Mouse (Mus musculus) lung, embryonic 15.5 days (tissue): ENCODE measurements around the gene Pdcl2. TPM values are rescaled to one million over a fixed set of nuclear protein-coding genes. Genes with fewer than 3 reads are reported as not detected.

Experiments used
- ATAC-seq: fragments of 200-750 bp; cut with Nextera tagmentation; 2 replicates; pipeline ENCODE4 v1.8.0; 2017; ENCODE audit warnings: moderate number of reproducible peaks, borderline replicate concordance; ENCODE audit not compliant: low FRiP score, low TSS enrichment; ENCODE audit errors: extremely low read depth
- H3K27ac ChIP-seq: fragments of 300-500 bp; sonication (generic); 2 replicates; pipeline ENCODE4 v1.5.1; 2015; ENCODE audit warnings: moderate library complexity, mild to moderate bottlenecking, inconsistent platforms
- H3K27me3 ChIP-seq: fragments of 300-500 bp; sonication (generic); 2 replicates; pipeline ENCODE4 v1.6.1; 2015; ENCODE audit warnings: inconsistent platforms
- H3K36me3 ChIP-seq: fragments of 300-500 bp; sonication (generic); 2 replicates; pipeline ENCODE4 v1.6.1; 2015; ENCODE audit warnings: inconsistent platforms
- H3K4me1 ChIP-seq: fragments of 300-500 bp; sonication (generic); 2 replicates; pipeline ENCODE4 v1.6.1; 2015; ENCODE audit warnings: inconsistent platforms
- H3K4me2 ChIP-seq: fragments of 300-500 bp; sonication (generic); 2 replicates; pipeline ENCODE4 v1.6.1; 2015; ENCODE audit warnings: inconsistent platforms, mild to moderate bottlenecking, moderate library complexity
- H3K4me3 ChIP-seq: fragments of 300-500 bp; sonication (generic); 2 replicates; pipeline ENCODE4 v1.5.1; 2015; ENCODE audit warnings: mild to moderate bottlenecking, inconsistent platforms
- H3K9ac ChIP-seq: fragments of 300-500 bp; sonication (generic); 2 replicates; pipeline ENCODE4 v1.6.1; 2015; ENCODE audit warnings: inconsistent platforms
- H3K9me3 ChIP-seq: fragments of 300-500 bp; sonication (generic); 2 replicates; pipeline ENCODE4 v1.6.1; 2016; ENCODE audit warnings: inconsistent platforms
- WGBS: fragments of 180-500 bp; shearing (Covaris S2); methylation state at CpG from one replicate; pipeline ENCODE4 v1.1.7; 2015; 5-methylcytosine and 5-hydroxymethylcytosine counted together
- polyA plus RNA-seq: library from polyadenylated mRNA; unstranded; fragments of >200 nt; fragmentation: Nextera tagmentation; extraction: Ambion mirVana; gene quantifications from 2 replicates; pipeline ENCODE4 v1.2.1, GENCODE M21; 2015

Pdcl2 gene
- polyA plus RNA-seq, 1 experiment from 2014 or later, result not detected

GRCm38 (mm10) chr5:76289234-76289691, 41.7 kb downstream of the Pdcl2 start:
- Histone ChIP-seq H3K9me3 (no peaks in the 10 kb centered on the region), H3K4me3 (no peak overlapping the region), H3K4me1 (no peaks in the 10 kb centered on the region), H3K4me2 (no peak overlapping the region), H3K27me3 (no peaks in the 10 kb centered on the region), H3K27ac (no peak overlapping the region), H3K36me3 (no peaks in the 10 kb centered on the region), H3K9ac (no peak overlapping the region)
- WGBS, result 75% methylated on average over 8 of the region's 8 CpGs
- no peak for ATAC-seq

DNA sequence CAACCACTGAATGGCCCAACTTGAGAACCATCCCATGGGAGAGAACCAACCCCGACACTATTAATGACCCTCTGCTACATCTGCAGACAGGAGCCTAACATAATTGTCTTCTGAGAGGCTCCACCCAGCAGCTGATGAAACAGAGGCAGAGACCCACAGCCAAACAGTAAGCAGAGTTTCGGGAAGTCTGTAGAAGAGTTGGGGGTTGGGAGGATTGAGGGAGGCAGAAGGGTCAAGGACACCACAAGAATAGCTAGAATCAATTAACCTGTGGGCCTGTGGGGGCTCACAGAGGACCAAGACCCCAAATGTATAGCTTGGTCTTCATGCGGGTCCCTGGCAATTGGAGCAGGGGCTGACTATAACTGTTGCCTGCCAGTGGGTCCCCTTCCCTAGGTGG, 42.7 kb downstream of the Pdcl2 start:
- Histone ChIP-seq H3K27me3 (no peaks in the 10 kb centered on the region), H3K4me1 (no peaks in the 10 kb centered on the region), H3K9ac (no peak overlapping the region), H3K4me3 (no peak overlapping the region), H3K4me2 (no peak overlapping the region), H3K36me3 (no peaks in the 10 kb centered on the region), H3K9me3 (no peaks in the 10 kb centered on the region), H3K27ac (no peak overlapping the region)
- 97% methylated on average over 3 of the region's 3 CpGs for WGBS
- no peak for ATAC-seq

DNA sequence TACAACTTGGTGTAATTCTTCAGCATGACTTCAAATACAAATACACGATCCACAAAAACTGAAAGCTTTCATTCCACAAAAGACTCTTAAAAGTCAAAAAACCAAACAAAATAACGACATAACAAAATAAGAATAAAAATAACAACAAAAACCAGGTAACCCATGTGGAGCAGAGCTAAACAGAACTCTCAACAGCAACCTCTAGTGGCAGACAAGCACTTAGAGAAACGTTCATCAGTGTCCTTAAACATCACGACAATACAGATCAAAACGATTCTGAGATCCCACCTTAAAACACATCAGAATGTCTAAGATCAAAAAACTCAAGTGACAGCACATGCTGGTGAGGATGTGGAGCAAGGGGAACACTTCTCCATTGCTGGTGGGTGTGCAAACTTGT, 43.9 kb downstream of the Pdcl2 start:
- H3K36me3 ChIP-seq, result no peaks in the 10 kb centered on the region
- H3K27ac ChIP-seq, result no peak overlapping the region
- no peak overlapping the region for H3K4me2 ChIP-seq
- 79% methylated on average over 5 of the region's 5 CpGs for WGBS
- no peaks in the 10 kb centered on the region for H3K27me3 ChIP-seq
- H3K4me3 ChIP-seq, result no peak overlapping the region
- no peak for ATAC-seq
- no peaks in the 10 kb centered on the region for H3K4me1 ChIP-seq
- no peak overlapping the region for H3K9ac ChIP-seq
- H3K9me3 ChIP-seq, result no peaks in the 10 kb centered on the region

- no peak overlapping the region for H3K9ac ChIP-seq
- 74% methylated on average over 4 of the region's 4 CpGs for WGBS
- no peaks in the 10 kb centered on the region for H3K27me3 ChIP-seq
- no peak for ATAC-seq
- H3K36me3 ChIP-seq, result no peaks in the 10 kb centered on the region
- no peaks in the 10 kb centered on the region for H3K4me1 ChIP-seq
- H3K4me3 ChIP-seq, result no peak overlapping the region
- H3K9me3 ChIP-seq, result no peaks in the 10 kb centered on the region
- no peak overlapping the region for H3K27ac ChIP-seq
- H3K4me2 ChIP-seq, result no peak overlapping the region
These were observed 45.3 kb downstream of the Pdcl2 start for GRCm38 (mm10) chr5:76285699-76286098.

DNA sequence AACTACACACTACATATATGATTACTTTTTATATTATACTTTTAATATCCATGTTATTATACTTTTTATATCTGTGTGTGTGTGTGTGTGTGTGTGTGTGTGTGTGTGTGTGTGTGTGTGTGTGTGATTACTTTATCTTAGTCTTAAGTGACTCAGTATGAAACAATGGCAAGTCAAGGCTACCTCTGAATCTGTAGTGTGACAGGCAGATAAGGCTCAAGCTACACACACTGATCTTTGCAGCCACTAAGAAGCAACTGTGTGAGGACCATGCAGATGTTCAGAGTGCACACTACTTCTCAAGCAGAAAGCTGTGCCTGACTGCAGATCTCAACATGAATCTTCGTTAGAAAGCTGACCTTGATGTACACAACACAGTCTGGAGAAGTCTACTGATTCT, 47.1 kb downstream of the Pdcl2 start:
- no peak for ATAC-seq
- 66% methylated on average over 1 of the region's 1 CpGs for WGBS
- H3K9ac ChIP-seq, result no peak overlapping the region

GRCm38 (mm10) chr5:76274977-76275376, 56.0 kb downstream of the Pdcl2 start:
- H3K9me3 ChIP-seq, result no peaks in the 10 kb centered on the region
- H3K4me2 ChIP-seq, result no peak overlapping the region
- no peak overlapping the region for H3K4me3 ChIP-seq
- no peak for ATAC-seq
- no peaks in the 10 kb centered on the region for H3K4me1 ChIP-seq
- H3K27ac ChIP-seq, result no peak overlapping the region
- 82% methylated on average over 4 of the region's 4 CpGs for WGBS
- no peaks in the 10 kb centered on the region for H3K27me3 ChIP-seq
- no peak overlapping the region for H3K9ac ChIP-seq
- H3K36me3 ChIP-seq, result 0 out of 2 replicates have a peak, but pooled peaks cover 3% of the 10 kb centered on the region

More for the DNA sequence above, 47.1 kb downstream of the Pdcl2 start:
- H3K4me1 ChIP-seq, result no peaks in the 10 kb centered on the region
- H3K36me3 ChIP-seq, result no peaks in the 10 kb centered on the region
- H3K4me2 ChIP-seq, result no peak overlapping the region
- H3K27me3 ChIP-seq, result no peaks in the 10 kb centered on the region
- no peaks in the 10 kb centered on the region for H3K9me3 ChIP-seq
- H3K27ac ChIP-seq, result no peak overlapping the region
- H3K4me3 ChIP-seq, result no peak overlapping the region

Other genes starting within 250 kb of the Pdcl2 start
- 45.4 and 49.6 TPM in 2 replicates for gene Srd5a3, start 190.9 kb downstream of the Pdcl2 start, polyA plus RNA-seq
- 108 and 110 TPM in 2 replicates for gene Tmem165, start 147.3 kb downstream of the Pdcl2 start, polyA plus RNA-seq
- 11.7 and 13.5 TPM in 2 replicates for gene Clock, start 26.4 kb downstream of the Pdcl2 start, polyA plus RNA-seq
- gene Nmu, start 32.6 kb upstream of the Pdcl2 start, polyA plus RNA-seq, result 0.19 and 0.26 TPM in 2 replicates
- not detected in 2 replicates for gene Gm7271, start 152.9 kb upstream of the Pdcl2 start, polyA plus RNA-seq
- 28.5 and 29.3 TPM in 2 replicates for gene Exoc1, start 198.2 kb upstream of the Pdcl2 start, polyA plus RNA-seq